Mouse (Mus musculus): Measurements from ENCODE around the gene Haspin.

Haspin gene

DNA sequence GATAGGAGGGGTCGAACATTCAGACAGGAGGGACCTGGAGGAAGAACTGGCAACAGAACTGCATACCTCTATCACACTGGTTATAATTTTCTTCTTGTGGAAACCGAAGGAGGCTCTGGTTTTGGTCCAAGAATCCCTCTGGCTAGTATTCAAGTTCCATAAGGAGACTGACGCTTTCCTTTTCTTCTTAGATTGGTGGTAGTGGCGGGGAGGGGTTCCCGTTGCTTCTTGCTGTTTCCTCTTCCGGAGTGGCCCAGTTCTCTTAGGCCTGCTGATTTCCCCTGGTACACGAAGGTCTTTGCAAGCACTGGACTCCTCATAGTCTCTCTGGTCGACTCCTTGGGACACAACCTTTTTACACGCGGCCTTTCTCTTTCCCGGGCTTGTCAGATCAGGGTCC, 978 bp downstream of the Haspin start:
- no peak for DNase-seq

- DNase-seq: no peak
Measured at GRCm38 (mm10) chr11:73136587-73136986, 1.5 kb downstream of the Haspin start.

DNA sequence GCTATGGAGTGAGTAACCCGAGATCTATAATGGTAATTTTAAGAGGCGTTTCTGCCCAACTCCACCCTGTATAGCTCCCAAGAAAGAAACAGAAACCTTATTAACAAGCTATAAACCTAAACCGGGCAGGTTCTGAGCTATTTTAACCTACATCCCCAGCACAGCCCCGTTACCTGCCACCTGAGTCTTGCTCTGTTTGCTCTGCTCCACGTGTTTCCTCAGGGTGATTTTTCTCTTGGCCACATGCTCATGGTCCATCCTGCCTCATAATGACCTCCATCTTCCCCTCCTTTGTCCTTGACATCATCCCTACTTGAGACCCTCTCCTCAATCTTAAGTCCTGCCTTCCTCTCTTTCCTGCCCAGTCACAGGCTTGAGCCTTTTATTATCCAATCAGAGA, 3.9 kb downstream of the Haspin start:
- no peak for DNase-seq

- DNase-seq: no peak
Measured at GRCm38 (mm10) chr11:73132999-73133398, 5.1 kb downstream of the Haspin start.

- DNase-seq: no peak
Measured at GRCm38 (mm10) chr11:73131020-73131419, 7.1 kb downstream of the Haspin start.

- DNase-seq: no peak
Measured at GRCm38 (mm10) chr11:73126495-73126894, 11.6 kb downstream of the Haspin start.

GRCm38 (mm10) chr11:73111414-73111813, 26.7 kb downstream of the Haspin start:
- DNase-seq: no peak

DNA sequence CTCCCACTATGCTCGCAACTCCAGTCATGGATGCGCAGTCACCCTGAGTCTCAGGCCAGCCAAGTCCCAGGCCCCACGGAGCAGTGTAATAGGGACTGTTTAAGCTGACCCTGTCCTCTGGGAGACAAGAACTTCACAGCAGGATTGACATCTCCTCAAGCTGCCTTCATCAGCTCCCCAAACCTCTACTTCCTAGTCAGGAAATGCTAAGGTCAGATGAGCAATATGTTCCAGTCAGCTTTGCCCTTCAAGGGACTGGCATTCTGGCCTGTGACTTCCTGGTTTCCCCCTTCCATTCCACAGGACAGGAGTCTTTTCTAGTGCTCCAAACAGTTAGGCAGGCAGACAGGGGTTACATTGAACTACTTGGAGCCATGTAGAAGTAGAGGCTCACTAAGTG, 28.2 kb downstream of the Haspin start:
- DNase-seq: no peak

DNA sequence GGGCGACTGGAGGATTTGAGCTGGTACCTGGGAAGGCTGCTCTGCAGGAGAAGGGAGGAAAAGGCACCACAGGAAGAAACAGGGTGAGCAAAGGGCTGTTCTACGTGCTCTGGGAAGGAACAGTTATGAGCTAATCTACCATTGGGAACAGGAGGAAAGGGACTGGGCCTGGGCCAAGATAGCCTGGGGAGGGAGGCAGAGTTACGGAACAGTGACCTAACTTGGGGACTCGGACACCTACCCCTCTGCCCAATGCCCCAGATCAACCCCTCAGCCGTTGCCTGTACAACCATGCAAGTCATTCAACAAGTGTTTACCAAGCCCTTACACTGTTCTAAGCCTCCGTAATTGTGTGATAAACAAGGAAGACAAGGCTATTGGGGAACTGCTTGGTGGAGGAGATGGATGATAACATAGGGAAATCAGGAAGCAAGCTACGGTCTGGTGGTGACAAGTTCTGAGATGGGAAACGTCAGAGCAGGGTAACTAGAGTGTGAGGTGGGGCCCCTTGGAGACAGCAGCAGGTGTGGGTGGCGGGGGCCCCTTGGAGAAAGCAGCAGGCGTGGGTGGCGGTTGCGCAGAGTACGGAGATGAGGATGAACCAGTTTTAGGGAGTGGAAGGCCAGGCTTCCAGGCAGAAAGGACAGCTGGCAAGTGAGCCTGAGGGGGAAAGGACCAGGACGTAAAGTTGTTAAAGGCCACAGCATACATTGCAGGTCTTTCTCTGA, 29.0 kb downstream of the Haspin start:
- no peak for DNase-seq

DNA sequence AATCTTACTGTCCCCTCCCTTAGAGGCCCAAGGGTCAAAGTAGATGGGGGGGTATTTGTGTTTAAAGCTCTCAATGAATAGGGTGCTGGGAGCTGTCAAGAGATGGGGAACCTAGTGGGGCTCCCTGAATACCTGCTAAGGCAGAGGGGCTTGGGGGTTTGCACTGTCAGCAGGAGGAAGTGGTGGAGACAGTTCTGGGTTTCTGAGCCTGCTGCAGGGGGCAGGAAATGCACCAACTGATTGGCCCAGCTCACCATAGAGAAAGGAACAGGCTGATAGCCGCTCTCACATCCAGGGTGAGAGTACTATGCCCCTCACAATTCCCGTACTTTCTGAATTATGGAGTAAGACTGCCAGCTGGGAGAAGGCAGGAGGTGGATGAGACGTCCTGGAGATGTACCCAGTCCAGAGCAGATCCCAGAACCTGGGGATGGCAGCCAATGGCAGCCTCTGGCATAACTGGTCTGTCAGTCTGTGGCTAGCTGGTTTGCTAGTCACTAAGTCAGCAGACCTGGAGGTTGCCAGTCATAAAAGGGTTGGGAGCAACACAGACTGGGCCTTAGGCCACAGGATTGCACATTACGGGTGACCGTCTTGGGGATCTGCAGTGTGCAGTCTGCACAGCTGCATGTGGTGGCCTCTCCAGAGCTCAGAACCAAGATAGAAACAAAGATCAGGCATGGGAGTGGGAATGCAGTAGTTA, 29.7 kb downstream of the Haspin start:
- no peak for DNase-seq

DNA sequence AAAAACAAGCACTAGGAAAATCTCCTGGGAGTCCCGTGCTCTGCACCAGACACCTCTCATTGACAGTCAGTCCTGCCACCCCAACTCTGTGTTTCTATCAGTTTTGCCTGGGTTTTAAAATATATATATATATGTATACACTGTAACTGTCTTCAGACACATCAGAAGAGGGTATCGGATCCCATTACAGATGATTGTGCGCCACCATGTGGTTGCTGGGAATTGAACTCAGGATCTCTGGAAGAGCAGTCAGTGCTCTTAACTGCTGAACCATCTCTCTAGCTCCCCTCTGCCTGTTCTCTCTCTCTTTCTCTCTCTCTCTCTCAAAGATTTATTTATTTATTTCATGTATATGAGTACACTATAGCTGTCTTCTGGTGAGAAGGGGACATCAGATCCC, 30.7 kb downstream of the Haspin start:
- DNase-seq: peak; percentile 17

DNA sequence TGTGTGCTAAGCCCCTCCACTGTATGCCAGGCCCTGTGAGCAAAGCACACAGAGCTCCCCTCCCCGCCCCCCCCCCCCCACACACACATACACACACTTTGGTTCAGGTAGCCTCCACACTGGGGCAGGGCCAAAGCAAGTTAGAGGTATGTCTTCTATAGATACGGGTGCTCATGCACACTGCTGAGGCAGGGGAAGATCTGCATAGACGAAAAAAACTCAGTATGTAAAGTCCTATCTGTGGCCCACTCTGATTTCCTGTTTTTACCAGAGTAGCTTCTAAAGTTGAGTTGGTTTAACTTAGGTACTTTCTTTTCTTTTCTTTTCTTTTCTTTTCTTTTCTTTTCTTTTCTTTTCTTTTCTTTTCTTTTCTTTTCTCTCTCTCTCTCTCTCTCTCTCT, 32.8 kb downstream of the Haspin start:
- no peak for DNase-seq

- no peak for DNase-seq
Measured at GRCm38 (mm10) chr11:73101308-73101707, 36.8 kb downstream of the Haspin start.

DNA sequence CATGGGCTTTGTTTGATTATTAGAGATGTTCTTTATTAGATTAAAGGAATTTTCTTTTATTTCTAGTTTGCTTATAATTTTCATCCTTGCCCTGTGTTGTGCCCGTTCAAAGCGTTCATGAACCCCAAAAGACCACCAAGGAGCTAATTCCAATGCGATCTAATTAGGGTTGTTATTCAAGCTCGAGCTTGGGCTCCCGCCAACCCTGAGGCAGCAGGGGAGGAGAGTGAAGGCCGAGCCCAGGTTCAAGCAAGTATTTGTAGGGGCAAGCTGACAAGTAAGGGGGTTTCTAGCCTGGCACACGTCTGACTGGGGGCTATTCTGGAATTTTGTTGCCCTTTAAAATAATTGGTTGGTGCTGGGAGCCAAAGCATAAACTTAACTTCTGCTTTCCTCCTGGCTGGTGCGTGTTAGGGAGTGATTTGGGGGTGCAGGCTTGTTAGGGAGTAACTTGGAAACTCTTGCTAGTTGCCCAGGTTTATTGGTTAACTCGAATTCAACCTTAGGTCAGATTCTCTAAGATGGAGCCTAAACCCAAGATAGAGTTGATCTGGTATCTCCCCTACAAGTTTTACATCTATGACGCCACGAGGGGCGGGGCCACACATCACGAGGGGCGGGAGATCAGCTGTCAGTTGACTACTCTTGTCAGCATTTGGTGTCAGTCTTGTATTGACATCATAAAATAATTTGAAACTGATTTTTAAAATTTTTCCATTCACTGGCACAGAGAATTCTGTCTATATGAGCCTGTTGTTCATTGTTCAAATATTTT, 37.9 kb downstream of the Haspin start:
- no peak for DNase-seq

DNA sequence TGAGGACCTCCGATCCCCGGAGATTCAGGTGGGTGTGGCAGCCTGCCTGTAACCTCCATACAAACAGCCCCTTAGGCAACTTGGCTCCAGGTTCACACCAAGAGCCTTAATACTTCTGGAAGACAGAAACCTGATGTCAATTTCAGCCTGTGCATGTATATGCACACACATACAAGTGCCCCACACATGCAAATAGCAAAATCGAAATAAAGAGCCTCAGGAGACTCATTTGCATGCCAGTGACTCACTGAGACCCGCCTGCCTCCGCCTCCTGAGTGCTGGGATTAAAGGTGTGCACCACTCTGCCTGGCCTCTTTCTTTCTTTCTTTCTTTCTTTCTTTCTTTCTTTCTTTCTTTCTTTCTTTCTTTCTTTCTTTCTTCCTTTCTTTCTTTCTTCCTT, 39.2 kb downstream of the Haspin start:
- DNase-seq: no peak

- DNase-seq: no peak
Measured at GRCm38 (mm10) chr11:73094231-73094995, 43.7 kb downstream of the Haspin start.

GRCm38 (mm10) chr11:73092877-73093276, 45.2 kb downstream of the Haspin start:
- DNase-seq: no peak

DNA sequence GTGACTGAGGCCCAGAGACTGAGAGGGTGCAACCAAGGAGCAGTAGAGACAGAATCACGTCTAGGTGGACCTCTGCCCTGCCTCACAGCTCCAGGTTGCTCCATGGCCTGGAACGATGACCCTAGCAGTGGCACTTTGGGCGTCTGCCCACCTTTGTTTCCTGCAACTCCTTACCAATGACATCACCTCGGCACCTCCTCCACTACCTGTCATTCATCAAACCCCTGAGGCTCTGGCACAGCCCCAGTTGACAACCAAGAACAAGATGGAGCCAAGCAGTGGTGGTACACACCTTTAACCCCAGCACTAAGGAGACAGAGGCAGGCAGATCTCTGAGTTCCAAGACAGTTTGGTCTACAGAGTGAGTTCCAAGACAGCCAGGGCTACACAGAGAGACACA, 46.0 kb downstream of the Haspin start:
- DNase-seq: no peak

- DNase-seq: no peak
Measured at GRCm38 (mm10) chr11:73090826-73091225, 47.3 kb downstream of the Haspin start.

DNA sequence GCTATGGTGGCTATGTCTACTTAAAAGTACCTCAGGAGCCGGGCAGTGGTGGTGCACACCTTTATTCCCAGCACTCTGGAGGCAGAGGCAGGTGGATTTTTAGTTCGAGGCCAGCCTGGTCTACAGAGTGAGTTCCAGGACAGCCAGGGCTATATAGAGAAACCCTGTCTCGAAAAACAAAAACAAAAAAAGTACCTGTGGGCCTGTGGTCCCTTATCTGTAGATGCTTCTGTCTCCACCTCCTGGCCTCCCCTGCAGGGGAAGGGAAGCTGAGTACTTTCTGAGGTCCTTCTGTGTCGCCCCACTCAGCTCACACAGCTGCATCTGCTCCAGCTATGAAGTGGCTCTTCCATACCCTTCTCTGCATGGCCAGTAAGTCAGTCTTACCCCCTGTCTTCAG, 47.8 kb downstream of the Haspin start, which contains the start of gene Itgae:
Gene Itgae, plus strand, starts transcription at position 301 of the 400 bp plus-strand sequence.
- DNase-seq: no peak

DNA sequence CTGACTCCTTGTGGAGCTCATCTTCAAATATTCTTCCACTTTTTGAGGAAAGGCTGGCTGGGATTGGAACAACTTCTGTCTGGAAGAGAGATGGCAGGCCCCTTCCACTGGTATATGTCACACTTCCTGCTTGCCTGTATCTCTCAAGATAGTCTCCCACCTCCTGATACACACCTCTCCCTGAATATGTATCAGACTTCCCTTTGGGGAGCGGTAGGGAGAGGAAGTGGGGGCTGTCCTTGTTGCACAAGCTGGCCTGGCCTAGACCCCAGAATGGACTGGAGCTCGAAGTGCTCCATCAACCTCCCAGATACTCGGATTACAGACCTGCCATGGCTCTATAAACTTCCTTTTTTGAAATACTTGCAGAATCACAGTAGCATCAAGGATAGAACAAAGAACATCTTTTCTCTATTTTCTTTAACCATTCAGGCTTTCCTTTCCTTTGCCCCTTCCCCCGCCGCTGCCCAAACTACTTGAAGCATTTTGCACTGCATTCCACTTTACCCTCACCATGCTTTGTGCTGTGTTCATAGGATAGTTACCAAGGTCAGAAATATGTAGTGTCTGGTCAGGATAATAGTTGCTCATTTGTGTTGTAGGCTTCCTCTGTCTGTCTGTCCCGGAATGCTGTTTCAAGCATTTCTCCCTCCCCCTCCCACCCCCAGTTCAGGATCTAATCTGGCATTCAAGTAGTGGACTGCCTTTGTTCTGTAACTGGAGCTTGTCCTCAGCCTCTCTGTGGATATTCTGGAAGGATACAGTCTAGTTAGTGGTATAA, 50.2 kb downstream of the Haspin start:
- DNase-seq: no peak
